ENCODE assay signal across 8 mouse cellular contexts in the genomic region with DNA sequence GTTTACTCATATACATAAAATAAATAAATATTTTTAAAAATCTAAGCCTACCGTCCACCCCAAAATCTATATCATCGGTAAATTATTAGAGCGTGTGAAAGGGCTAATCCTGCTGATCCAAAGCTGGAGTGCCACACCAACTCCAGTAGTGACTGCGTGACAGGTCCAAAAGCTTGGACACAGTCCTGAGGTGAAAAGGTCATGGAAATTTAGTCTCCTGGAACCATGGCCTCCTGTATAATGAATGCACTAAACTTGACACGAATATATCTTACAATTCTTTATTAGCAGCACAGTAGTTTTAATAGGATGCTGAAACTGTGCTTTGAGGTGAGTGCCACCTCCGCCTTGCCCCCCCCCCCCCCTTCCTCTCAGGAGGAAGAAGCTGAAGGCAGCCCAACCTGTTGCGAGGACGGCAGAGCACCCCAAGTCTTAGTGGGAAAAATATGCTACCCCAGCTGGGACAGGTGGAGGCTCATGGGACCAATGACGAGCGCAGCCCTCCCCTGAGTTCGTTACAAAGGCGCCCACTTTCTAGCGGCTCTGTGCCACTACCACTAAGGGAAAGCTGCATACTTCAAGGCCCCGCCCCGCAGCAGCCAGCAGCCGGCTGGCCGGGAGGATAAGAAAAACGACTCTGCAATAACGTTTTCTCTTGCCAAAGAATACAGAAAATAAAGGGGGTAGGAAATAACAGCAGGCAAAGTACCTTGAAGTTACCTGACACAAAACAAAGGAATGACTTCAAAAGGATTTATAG. TPM values are rescaled to one million over a fixed set of nuclear protein-coding genes. Genes with fewer than 3 reads are reported as not detected.
DNase-seq lines count a peak whose midpoint lies in the region; ATAC-seq and TF ChIP-seq lines count a peak whose summit lies in the region.

No protein-coding gene starts in this region.

- DNase-seq in heart, adult 18-20 months: peak; percentile 3 to 4
- no peak for DNase-seq in heart, postnatal 36 days
- peak; percentile 75 for DNase-seq in liver, postnatal 0 days
- peak; percentile 40 for DNase-seq in retina, embryonic 14.5 days (ENCODE audit: low spot score)
- no peak for DNase-seq in natural killer cell, adult 2 months (ENCODE audit: low spot score in 2 of 2)
- DNase-seq in frontal cortex, postnatal 36 days (ENCODE audit: low spot score in 2 of 2): no peak

- H3K9ac ChIP-seq in intestine, embryonic 15.5 days: no peak overlapping the region
- peak overlapping the region; percentile 47 for H3K9ac ChIP-seq in liver, postnatal 0 days (replicated peaks)

- peak overlapping the region; percentile 25 for H3K4me3 ChIP-seq in intestine, embryonic 15.5 days (replicated peaks)
- peak overlapping the region; percentile 34 for H3K4me3 ChIP-seq in liver, postnatal 0 days (ENCODE audit: low read depth, low read length)

- 20% methylated on average over 19 of the region's 19 CpGs for WGBS in intestine, embryonic 15.5 days
- WGBS in liver, postnatal 0 days (ENCODE audit: insufficient replicate concordance): 19% methylated on average over 19 of the region's 19 CpGs

- H3K9me3 ChIP-seq in intestine, embryonic 15.5 days: no peaks in the 10 kb centered on the region
- H3K9me3 ChIP-seq in liver, postnatal 0 days (ENCODE audit: low read length): no peaks in the 10 kb centered on the region

- intact Hi-C loops in heart, postnatal 36 days (cut with DNase I): no loop called here

- no peaks in the 10 kb centered on the region for H3K36me3 ChIP-seq in intestine, embryonic 15.5 days
- no peaks in the 10 kb centered on the region for H3K36me3 ChIP-seq in liver, postnatal 0 days (replicated peaks; ENCODE audit: insufficient read depth, low read length)

- peak; percentile 98 for ATAC-seq in erythroblast, adult 5-6 weeks (replicated peaks; ENCODE audit: low FRiP score, poor library complexity, severe bottlenecking)
- 0 out of 2 replicates have a peak, but pooled peaks have one; percentile 29 for ATAC-seq in intestine, embryonic 15.5 days
- ATAC-seq in liver, postnatal 0 days: peak; percentile 86

- H3K27me3 ChIP-seq in intestine, embryonic 15.5 days (replicated peaks): no peaks in the 10 kb centered on the region
- H3K27me3 ChIP-seq in liver, postnatal 0 days (ENCODE audit: insufficient read depth, low read length): no peaks in the 10 kb centered on the region

- TF ChIP-seq CTCF in liver, postnatal 0 days (IDR thresholded peaks at IDR 0.05; ENCODE audit: low read depth): no peak

- H3K4me1 ChIP-seq in intestine, embryonic 15.5 days (replicated peaks): no peaks in the 10 kb centered on the region
- H3K4me1 ChIP-seq in liver, postnatal 0 days (ENCODE audit: insufficient read depth): peaks cover 19% of the 10 kb centered on the region

- H3K27ac ChIP-seq in intestine, embryonic 15.5 days: no peak overlapping the region
- peak overlapping the region; percentile 58 for H3K27ac ChIP-seq in liver, postnatal 0 days (ENCODE audit: low read depth)

- peak; percentile 85 for TF ChIP-seq EP300 in liver, postnatal 0 days (IDR thresholded peaks at IDR 0.05; ENCODE audit: low read depth)

- peak overlapping the region; percentile 62 for H3K4me2 ChIP-seq in intestine, embryonic 15.5 days (replicated peaks)
- H3K4me2 ChIP-seq in liver, postnatal 0 days (ENCODE audit: low read depth, low read length): peak overlapping the region; percentile 66

RNA-seq across cellular contexts. Expression of a gene that starts 4.6 kb away (rescaled TPM):
- not detected for total RNA-seq in heart, adult 18-20 months (2021)
- not detected for total RNA-seq in heart, postnatal 36 days (2021)
- not detected in 2 replicates for total RNA-seq in erythroblast, adult 5-6 weeks (2015; ENCODE audit: low replicate concordance)
- not detected in 2 replicates for total RNA-seq in erythroblast, adult 5-6 weeks (2017; ENCODE audit: low replicate concordance)
- polyA plus RNA-seq in intestine, embryonic 15.5 days (2015; fragmentation: Nextera tagmentation; extraction: Ambion mirVana): 3.3 and 5.3 TPM in 2 replicates
- 3.5 and 4.4 TPM in 2 replicates for polyA plus RNA-seq in liver, postnatal 0 days (2015; fragmentation: Nextera tagmentation; extraction: Ambion mirVana)

RNA-seq across cellular contexts. Expression of a gene that starts 28.1 kb away (rescaled TPM):
- total RNA-seq in heart, adult 18-20 months (2021): not detected
- total RNA-seq in heart, postnatal 36 days (2021): under 1 TPM in 1 of 2 experiments, not detected in 1; 0.47 TPM
- not detected in 2 replicates for total RNA-seq in erythroblast, adult 5-6 weeks (2015; ENCODE audit: low replicate concordance)
- 0.26 and 1.5 TPM in 2 replicates for total RNA-seq in erythroblast, adult 5-6 weeks (2017; ENCODE audit: low replicate concordance)
- polyA plus RNA-seq in intestine, embryonic 15.5 days (2015; fragmentation: Nextera tagmentation; extraction: Ambion mirVana): 0.33 and 0.44 TPM in 2 replicates
- 16.6 and 18.2 TPM in 2 replicates for polyA plus RNA-seq in liver, postnatal 0 days (2015; fragmentation: Nextera tagmentation; extraction: Ambion mirVana)

RNA-seq across cellular contexts. Expression of a gene that starts 42.6 kb away (rescaled TPM):
- total RNA-seq in heart, adult 18-20 months (2021): 10 to 100 TPM; 51.0 to 53.6 TPM
- 10 to 100 TPM; 44.6 to 44.9 TPM for total RNA-seq in heart, postnatal 36 days (2021)
- total RNA-seq in erythroblast, adult 5-6 weeks (2015; ENCODE audit: low replicate concordance): 7.5 and 17.9 TPM in 2 replicates
- total RNA-seq in erythroblast, adult 5-6 weeks (2017; ENCODE audit: low replicate concordance): 5.8 and 11.0 TPM in 2 replicates
- polyA plus RNA-seq in intestine, embryonic 15.5 days (2015; fragmentation: Nextera tagmentation; extraction: Ambion mirVana): 91.6 and 106 TPM in 2 replicates
- polyA plus RNA-seq in liver, postnatal 0 days (2015; fragmentation: Nextera tagmentation; extraction: Ambion mirVana): 64.3 and 66.1 TPM in 2 replicates

RNA-seq across cellular contexts. Expression of a gene that starts 42.7 kb away (rescaled TPM):
- 1 to 10 TPM; 6.1 to 7.2 TPM for total RNA-seq in heart, adult 18-20 months (2021)
- 1 to 10 TPM; 5.4 to 6.0 TPM for total RNA-seq in heart, postnatal 36 days (2021)
- total RNA-seq in erythroblast, adult 5-6 weeks (2015; ENCODE audit: low replicate concordance): 4.4 TPM in 1 of 2 replicates, not detected in the other
- 3.3 TPM in 1 of 2 replicates, not detected in the other for total RNA-seq in erythroblast, adult 5-6 weeks (2017; ENCODE audit: low replicate concordance)
- polyA plus RNA-seq in intestine, embryonic 15.5 days (2015; fragmentation: Nextera tagmentation; extraction: Ambion mirVana): 4.8 and 5.7 TPM in 2 replicates
- polyA plus RNA-seq in liver, postnatal 0 days (2015; fragmentation: Nextera tagmentation; extraction: Ambion mirVana): 2.2 and 2.5 TPM in 2 replicates

Comparison
In these comparisons a context has a peak if more than half of its experiments do, and no peak if none do; other contexts are left out.
1. DNase-seq: peak in heart, adult 18-20 months (2 of 2), liver, postnatal 0 days (single experiment) and retina, embryonic 14.5 days (single experiment); none in heart, postnatal 36 days (0 of 2), natural killer cell, adult 2 months (0 of 2) and frontal cortex, postnatal 36 days (0 of 2).
2. ATAC-seq: peak in every context shown above with its lines; median percentile 98 in erythroblast, adult 5-6 weeks; 86 in liver, postnatal 0 days; 29 in intestine, embryonic 15.5 days.